Mouse (Mus musculus): Measurements from ENCODE around the gene Stx6. TPM values are rescaled to one million over a fixed set of nuclear protein-coding genes. Genes with fewer than 3 reads are reported as not detected.

Gene Stx6
- polyA plus RNA-seq, 1 experiment, result 20.4 TPM

DNA sequence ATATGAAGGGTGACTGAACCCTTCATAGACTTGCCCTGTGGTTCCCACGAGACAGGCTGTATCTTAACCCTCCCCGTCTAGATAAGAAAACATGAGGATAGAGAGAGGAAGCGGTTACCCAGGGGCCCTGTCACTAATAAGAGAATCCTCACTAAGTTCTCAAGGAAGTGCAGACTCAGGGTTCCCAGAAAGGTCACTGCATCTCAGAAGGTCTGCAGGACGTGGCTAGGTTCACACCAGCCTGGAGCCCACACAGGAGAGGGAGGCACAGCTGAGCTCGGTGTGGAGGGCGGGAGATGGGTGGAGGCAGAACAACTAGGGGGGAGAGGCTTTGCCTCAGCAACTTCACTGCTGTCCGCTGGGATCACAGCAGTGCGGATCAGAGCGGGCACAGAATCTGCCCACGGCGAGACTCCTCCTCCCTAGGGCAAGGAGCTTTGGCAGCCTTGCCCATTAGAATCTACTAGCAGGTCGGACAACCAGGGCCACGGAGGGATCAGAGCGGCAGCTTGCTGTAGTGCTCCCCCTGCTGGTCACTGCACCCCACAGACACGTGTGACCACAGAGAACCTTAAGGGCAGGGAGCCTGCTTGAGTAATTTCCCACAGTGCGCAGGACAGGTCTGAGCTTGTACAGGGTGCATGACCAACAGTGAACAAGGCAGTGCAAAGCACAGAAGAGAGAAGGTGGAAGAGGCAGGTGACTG, 65.5 kb downstream of the Stx6 start:
- peak; percentile 54 for DNase-seq (ENCODE audit: low read depth, low spot score)

DNA sequence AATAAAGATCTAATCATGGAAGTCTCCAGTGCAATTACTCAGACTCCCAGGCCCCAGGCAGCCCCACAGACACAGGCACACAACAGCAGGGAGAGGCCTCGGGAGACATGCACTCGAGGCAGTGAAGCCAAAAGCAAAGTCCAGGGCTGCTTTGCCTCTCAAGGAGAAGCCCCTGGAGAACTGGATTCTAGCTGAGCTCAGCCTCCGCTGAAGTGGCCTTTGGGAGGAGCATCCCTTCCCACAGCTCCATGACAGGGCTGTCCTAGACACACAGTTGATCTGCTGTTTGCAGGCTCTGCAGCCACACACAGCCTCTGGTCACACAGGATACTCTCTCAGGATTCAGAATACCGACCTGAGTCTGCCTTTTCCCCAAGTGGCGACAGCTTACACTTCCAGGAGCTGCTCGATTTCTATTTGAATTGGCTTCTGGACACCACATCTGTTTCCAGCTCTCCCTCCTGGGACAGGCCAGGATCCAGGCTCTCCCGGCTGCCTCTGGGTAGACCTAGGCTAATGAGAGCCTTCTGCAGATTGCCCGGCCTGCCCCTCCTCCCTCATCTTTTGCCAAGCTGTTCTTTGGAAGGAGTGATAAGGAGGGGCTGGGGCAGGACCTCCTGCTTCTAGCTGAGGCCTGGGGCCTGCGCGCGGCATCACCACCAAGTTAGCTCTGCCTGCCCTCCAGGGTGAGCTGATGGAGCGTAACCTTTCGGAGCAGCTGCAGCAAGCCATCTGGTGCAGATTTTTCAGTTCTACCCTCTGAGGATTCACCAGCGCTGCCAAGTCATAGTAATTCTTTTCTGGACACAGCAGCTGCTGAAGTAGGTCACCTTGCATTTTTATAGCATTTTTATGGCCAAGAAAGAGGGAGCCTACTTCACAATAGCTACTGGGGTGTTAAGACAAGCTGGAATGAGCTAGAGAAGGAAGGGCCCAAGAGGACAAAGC, 71.2 kb downstream of the Stx6 start:
- WGBS, result 31% methylated on average over 14 of the region's 14 CpGs
- no peak for DNase-seq (ENCODE audit: low read depth, low spot score)

More for the DNA sequence above, 65.5 kb downstream of the Stx6 start:
- WGBS, result 24% methylated on average over 16 of the region's 16 CpGs

DNA sequence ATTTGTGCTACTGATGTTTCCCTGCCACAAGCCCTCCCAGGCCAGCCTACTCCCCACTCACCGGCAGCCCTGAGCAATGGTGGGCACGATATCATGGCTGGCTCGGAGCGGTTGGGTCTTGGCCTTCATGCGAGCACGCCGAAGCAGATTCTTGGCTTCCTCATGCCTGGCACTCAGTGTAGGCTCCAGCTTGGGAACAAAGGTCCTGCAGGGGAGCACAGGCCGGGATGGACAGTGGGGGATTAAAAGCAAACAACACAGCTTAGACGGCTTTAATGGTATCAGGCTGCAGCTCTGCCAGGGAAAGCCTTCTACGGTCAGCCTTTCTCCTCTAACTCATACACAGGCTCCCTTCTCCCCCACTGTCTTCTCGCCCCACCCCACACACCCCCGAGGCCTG, 73.9 kb downstream of the Stx6 start:
- WGBS, result 63% methylated on average over 12 of the region's 12 CpGs
- no peak for DNase-seq (ENCODE audit: low read depth, low spot score)

DNA sequence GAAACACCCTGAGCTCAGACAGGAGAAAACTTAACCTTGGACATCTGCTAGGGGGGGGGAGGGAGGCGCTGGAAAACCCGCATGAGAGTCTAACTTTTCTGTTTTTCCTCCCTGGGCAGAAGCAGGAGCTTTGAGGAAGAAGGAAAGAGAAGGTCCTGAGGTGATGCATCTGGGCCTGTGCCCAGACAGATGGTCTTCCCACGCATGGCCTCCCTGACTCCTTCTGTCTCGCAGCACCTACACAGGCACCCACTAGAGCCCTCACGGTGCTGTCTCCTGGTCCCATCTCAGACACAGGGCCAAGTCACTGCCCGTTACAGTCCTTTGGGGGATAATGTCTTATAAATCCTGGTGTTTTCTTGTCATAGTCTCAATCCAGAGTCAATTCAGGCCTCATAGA, 74.3 kb downstream of the Stx6 start:
- no peak for DNase-seq (ENCODE audit: low read depth, low spot score)

DNA sequence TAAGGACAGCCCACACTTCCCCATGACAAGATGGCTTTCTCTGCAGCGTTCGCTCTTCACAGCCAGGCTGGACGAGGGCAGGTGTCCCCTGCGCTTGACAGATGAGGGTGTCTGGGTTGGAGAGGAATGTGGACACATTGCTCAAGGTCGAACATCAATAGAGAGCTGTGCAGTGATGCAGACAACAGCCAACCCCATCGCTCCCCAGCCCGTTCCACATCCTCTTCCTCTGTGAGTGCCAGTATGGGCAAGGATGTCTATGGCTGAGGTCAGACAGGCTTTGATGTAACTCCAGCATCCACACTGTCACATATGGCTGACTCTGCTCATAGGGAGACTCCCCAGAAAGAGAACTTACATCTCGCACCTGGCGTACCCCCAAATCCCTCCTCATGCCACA, 74.9 kb downstream of the Stx6 start:
- 77% methylated on average over 9 of the region's 9 CpGs for WGBS
- no peak for DNase-seq (ENCODE audit: low read depth, low spot score)

More for the DNA sequence above, 74.3 kb downstream of the Stx6 start:
- 59% methylated on average over 6 of the region's 6 CpGs for WGBS

DNA sequence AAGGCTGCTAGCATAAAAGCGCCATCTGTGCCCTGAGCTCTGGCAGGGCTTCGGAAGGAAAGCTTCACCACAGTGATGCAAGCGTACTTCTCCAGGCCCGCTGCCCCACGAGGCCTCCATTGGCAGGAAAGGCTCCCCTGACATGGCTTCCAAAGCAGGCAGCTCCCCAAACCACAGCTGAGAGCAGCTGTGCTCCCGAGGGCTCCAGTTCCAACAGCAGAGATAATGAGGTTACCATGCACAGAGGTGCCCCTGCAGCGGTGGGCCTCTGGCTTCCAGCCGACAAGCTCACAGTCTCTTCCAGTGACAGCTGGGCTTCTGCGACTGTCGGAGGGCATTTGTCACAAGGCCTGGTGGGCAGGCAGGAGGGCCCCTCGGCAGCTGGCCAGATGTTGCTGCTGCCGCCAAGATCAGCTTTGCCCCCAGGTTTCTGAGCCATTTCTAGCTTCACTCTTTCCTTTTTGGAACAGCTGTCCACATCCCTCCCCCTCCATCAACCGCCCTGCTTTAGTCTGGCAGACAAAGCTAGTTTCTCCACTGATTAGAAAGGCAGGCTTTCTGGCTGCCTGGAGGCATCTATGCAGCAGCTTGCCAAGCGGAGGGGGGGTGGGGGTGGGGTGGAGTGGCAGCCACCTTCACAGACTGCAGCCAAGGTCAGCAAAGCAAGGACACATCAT, 75.6 kb downstream of the Stx6 start:
- no peak for DNase-seq (ENCODE audit: low read depth, low spot score)
- WGBS, result 57% methylated on average over 14 of the region's 14 CpGs

DNA sequence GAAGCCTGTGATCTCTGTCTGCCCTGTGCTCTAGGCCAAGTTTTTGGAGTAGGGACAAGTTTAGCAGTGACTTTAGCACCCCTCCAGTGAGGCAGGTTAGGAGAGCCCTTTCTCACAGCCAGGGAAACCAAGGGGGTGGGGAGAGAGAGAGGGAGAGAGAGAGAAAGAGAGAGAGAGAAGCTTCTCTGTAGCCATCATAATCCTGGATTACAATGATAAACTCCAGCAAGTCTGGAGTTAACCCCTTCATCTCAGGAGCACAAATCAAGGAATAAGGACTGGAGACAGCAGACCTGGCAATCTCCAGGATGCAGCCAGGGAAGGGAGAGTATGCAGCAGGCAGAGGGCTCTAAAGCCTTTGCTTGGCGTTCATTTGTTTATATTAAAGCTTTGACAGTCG, 77.1 kb downstream of the Stx6 start:
- no peak for DNase-seq (ENCODE audit: low read depth, low spot score)
- 25% methylated on average over 2 of the region's 2 CpGs for WGBS

DNA sequence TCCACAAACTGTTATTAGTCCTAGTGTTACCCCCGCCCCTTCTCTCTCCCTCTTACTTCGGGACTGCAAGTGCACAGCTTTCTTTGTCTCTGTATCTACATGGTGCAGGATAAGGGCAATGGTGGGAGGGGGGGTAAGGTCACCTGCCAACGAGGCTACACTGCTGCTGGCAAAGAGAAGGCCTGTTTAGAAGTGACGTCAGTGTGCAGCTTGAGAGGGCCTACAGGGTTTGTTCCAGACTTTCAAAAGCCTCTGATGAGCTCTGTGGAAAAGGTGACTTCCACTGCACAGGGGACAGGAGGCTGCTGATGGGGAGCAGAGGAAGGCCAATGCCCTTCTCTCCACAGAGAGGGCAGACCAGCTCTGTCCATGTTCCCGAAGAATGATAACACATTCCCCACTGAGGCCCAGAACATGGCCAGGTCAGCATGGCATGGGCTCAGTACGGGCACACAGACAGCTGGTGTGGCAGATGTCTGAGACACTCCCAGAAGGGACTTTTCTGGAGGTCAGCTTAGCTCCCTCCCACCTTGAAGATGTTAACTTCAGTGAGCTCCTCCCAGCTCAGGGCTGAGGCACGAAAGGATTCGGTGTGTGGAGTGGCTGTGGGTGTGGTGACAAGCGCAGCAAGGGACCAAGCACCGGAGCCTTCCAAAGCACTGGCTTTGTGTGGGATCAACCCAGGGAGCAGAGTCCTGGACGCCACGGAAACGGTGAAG, 78.0 kb downstream of the Stx6 start:
- no peak for DNase-seq (ENCODE audit: low read depth, low spot score)
- WGBS, result 54% methylated on average over 13 of the region's 13 CpGs

DNA sequence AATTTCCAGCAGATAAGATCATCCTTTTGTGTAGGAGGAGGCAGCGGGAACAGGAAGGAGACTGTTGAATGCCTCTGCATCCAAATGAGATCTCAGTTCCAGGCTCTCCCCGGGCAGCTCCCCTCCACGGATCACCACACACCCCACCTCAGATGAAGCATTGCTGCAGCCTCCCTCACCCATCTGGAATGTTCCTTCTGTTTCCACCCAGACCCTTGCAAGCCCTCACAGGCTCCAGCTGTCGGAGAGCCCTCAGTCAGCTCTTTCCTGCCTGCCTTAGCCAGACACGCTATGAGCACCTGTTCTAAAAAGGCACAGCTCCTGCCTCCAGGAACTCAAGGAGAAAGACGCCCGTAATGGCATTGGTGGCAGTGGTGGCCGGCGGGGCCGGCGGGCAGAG, 78.9 kb downstream of the Stx6 start:
- WGBS, result 81% methylated on average over 11 of the region's 11 CpGs
- no peak for DNase-seq (ENCODE audit: low read depth, low spot score)

DNA sequence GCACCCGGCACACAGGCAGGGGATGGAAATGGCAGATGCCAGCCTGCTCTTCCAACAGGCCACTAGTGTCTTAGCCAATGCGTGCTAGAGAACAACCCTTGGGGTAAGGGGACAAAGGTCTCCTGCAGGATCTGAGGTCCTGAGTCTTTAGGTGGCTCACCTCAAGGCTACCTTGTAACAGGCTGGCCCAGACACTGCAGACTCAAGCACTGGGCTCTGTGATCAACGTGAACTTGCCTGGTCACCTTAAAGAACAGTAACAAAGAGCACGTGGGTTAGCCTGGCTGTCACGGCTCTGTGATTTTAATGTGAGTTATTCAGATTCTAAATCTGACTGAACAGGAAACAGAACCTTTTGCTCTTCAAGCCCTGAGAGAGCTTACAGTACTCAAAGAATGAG, 79.6 kb downstream of the Stx6 start:
- 76% methylated on average over 5 of the region's 5 CpGs for WGBS
- no peak for DNase-seq (ENCODE audit: low read depth, low spot score)

DNA sequence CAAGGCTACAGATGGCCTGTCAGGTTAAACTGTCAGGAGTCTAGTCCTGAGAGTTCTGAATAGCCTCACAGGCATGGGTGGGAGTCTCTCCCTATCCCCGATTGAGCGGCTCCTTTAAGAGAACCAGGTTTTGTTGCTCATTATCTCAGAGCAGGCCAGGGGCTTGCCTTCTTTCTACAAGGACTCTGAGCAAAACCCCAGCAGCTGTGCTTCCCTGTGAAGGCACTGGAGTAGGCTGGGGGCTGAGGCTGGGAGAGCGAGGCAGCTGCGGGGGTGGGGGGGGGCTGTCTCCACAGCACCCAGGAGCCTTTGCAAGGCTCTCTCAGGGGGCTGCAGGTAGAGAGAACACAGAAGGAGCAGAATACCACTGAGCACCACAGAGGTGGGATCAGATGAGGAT, 80.7 kb downstream of the Stx6 start:
- DNase-seq (ENCODE audit: low read depth, low spot score), result no peak
- WGBS, result 83% methylated on average over 4 of the region's 4 CpGs

DNA sequence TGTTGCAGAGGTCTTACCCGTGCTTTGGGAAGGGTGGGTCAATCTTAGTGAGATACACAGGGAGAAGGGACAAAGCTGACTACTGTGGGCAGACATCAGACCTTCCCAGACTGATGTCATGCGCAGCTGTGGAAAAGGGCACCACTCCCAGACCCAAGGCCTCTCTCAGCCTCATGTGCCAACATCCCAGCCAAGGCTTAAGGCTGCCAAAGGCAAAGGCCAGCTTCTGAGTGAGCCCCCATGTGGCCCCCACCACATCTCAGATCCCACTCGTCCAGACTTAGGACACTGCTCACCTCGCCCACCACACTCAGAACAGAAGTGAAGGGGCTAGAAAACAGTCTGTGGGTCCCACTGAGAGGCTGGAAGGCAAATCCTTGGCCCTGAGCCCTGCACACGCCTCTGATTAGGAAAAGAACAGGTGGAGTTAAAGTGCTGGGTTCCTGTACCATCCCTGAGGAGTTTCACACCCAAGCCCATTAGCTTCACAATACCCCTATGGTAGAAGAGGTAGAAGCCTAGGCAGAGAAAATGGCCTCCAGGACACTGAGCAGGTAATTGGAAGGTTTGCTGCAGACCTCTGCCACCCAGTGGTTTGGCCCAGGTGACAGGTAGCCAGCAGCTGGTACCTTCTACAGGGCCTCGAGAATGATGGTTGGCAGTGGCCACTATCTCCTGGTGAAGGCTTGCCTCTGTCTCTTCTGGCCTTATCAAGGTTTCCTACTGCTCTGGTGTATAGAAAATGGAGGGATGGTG, 81.6 kb downstream of the Stx6 start:
- no peak for DNase-seq (ENCODE audit: low read depth, low spot score)
- WGBS, result 65% methylated on average over 6 of the region's 6 CpGs

DNA sequence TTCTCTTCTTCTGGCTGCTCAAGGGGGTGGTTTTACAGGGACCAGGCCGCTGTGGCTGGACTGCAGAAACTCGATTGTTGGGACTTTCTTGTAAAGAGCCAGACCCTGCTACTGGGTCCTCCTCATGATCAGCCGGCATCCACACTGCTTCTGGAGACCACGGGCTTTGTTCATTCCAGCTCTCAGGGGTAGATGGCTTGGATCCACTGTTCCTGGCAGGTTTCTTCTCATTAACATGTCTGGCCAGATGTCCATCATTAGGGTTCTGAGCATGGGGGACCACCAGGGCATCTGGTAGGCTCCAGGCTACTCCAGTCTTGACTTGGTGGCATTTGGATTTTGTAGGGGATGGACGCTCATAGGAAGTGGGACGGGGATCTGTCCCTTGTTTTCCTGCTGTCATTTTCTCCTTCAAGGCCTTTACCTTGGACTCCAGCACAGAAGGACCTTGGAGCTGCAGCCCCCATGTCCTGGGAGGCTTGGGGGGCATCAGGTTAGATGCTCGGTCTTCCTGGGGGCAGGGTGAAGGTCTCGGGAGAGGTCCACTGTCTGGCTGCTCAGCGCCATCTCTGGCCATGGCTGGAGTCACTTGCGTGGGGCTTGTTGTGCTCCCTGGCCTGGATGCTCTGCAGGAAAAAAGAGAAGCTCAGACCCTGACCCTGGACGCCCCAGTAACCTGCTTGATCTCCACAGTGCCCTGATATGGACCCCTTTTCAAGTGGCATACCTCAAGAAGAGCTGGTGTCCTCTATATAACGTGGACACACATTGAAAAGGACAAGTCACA, 83.4 kb downstream of the Stx6 start:
- DNase-seq (ENCODE audit: low read depth, low spot score), result no peak
- WGBS, result 78% methylated on average over 12 of the region's 12 CpGs

DNA sequence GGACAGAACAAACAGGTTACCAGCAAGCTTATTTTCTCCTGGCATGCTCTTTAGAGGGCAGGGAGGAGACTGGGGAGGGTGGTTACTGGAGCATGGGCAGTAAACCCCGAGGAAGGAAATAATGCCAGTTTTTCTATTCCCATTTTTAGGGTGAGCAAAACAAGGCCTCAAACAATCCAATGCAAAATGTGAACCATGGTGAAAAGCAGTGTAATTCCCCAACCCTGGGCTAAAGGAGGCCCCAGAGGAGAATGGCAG, 83.9 kb downstream of the Stx6 start:
- 37% methylated on average over 1 of the region's 1 CpGs for WGBS
- no peak for DNase-seq (ENCODE audit: low read depth, low spot score)

DNA sequence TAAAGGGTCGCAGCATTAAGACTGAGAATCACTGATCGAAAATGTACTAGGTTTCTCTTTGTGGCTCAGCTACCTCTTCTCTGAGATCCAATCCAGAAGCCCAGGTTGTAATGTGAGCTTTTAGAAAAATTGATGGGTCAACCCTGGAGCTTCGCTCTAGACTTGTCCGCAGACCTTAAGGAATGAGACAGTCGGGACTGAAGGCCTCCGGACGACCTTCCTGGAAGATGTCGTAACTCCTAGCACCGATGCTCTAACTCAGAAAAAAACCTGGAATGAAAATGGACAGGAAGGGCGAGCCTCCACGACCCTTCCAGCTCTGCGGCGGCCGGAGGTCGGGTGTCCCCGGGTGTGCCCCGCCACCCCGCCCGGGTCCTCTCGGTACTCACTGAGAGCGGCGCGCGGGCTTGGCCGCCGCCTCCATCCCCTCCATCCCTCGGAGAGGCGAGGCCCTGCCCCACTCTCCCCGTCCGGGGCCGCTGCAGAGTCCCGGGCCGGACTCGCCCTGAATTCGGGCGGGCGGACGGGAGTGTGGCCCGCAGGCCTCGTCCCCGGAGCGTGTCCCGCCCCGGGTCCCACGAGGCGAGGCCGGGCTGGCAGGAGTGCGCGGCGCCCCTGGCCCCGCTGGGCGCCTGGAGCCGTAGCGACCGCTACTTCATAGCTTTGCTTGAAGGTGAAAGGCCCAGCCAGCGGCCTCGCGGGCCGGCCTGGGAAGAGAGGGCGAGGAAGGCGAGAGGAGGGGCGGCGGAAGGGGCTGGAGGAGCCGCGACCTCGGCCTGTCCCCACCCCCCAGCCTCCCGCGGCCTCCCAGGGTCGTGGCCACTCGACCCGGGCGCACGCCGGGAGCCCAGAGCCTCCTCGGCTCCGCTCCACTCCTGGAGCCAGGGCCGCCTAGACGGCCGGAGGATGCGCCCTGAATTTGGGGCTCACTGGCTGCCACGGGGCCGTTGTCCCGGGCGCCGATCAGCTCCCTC, 85.6 kb downstream of the Stx6 start, which contains the start of gene BC034090:
BC034090 (minus strand) TSS at position 648 of the 974 bp plus-strand sequence.
- no peak for DNase-seq (ENCODE audit: low read depth, low spot score)
- 4% methylated on average over 85 of the region's 85 CpGs for WGBS

DNA sequence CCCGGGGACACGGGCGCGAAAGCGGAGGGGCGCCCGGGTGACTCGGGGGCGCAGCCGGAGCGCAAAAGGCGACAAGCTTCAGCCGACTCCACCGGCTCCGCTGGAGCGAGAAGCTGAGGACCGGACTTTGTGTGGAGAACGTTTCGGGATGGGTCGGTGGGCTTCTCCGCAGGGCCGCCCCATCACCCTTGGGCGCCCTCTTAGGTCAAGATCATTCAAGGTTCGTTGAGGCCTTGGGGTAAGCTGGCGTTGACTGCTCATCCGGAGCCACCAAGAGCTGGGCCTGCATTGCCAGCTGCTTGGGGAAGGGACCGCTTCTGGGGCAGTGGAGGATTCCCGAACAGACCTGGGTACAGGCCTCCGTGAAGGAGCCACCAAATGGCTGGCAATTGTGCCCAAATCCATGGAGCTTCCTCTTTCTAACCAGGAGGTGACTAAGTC, 86.3 kb downstream of the Stx6 start:
- DNase-seq (ENCODE audit: low read depth, low spot score), result no peak
- 8% methylated on average over 29 of the region's 29 CpGs for WGBS

DNA sequence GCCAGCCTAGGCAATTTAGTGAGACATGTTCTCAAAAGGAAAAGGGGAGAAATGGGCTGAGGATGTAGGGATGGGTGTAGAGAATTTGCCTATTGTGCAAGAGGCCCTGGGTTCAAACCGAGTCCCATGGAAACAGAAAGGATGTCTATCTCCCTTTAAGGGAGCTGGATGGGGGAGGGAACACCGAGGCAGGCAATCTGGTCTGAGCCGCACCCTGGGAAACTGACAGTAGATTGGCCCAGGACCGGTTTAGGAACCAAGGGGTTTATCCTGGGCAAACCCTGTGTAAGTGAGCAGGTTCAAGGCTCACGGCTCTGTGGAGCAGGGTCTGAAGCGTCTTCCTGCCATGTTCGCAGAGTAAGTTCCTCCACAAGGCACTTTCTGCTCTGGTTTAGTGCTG, 87.0 kb downstream of the Stx6 start:
- WGBS, result 67% methylated on average over 7 of the region's 7 CpGs
- no peak for DNase-seq (ENCODE audit: low read depth, low spot score)

All from large intestine, adult 2 months (tissue).